Mouse (Mus musculus) cerebellum, postnatal 10 days (tissue): ENCODE results near the gene Eya3.
"Not testable (repeated sequence)": the region's sequence is repeated elsewhere in the genome, so short reads cannot be mapped to it uniquely, and the experiment has no call there.

ENCODE experiments used
- DNase-seq, 2 experiments: peaks; one replicate each; pipeline ENCODE4 v3.0.0; 2021; ENCODE audit warnings: mixed read lengths in 2 of 2

Gene Eya3

GRCm38 (mm10) chr4:132649271-132649999, 10.6 kb downstream of the Eya3 start:
- no peak for DNase-seq

- DNase-seq: peak in 1 of 2 experiments; percentile 23
These were observed 14.1 kb downstream of the Eya3 start for GRCm38 (mm10) chr4:132652842-132653241.

- no peak for DNase-seq
These were observed 15.0 kb downstream of the Eya3 start for GRCm38 (mm10) chr4:132653799-132654198.

GRCm38 (mm10) chr4:132655290-132655689, 16.5 kb downstream of the Eya3 start:
- DNase-seq: no peak

- DNase-seq: no peak
These were observed 20.3 kb downstream of the Eya3 start for GRCm38 (mm10) chr4:132659106-132659505.

GRCm38 (mm10) chr4:132672697-132673096, 33.9 kb downstream of the Eya3 start:
- DNase-seq: no peak

GRCm38 (mm10) chr4:132676771-132677539, 38.2 kb downstream of the Eya3 start:
- peak; percentile 16 to 33 for DNase-seq

GRCm38 (mm10) chr4:132689634-132690033, 50.8 kb downstream of the Eya3 start:
- no peak for DNase-seq

- no peak for DNase-seq
These were observed 54.6 kb downstream of the Eya3 start for GRCm38 (mm10) chr4:132693366-132693765.

GRCm38 (mm10) chr4:132702076-132702475, 63.3 kb downstream of the Eya3 start:
- no peak for DNase-seq

GRCm38 (mm10) chr4:132706885-132707284, 68.1 kb downstream of the Eya3 start:
- no peak for DNase-seq

- DNase-seq: no peak
These were observed 74.4 kb downstream of the Eya3 start for GRCm38 (mm10) chr4:132713181-132713580.

GRCm38 (mm10) chr4:132718251-132718650, 79.5 kb downstream of the Eya3 start:
- no peak for DNase-seq

- no peak for DNase-seq
These were observed 89.4 kb downstream of the Eya3 start for GRCm38 (mm10) chr4:132728233-132728632.

GRCm38 (mm10) chr4:132731616-132732015, 92.8 kb downstream of the Eya3 start:
- DNase-seq: no peak

- peak; percentile 90 to 95 for DNase-seq
These were observed 93.4 kb downstream of the Eya3 start, which contains the start of gene Xkr8 for GRCm38 (mm10) chr4:132732148-132732684. Gene Xkr8 (minus strand): TSS chr4:132732546.

GRCm38 (mm10) chr4:132733071-132733770, 94.4 kb downstream of the Eya3 start:
- DNase-seq: peak; percentile 32 to 46

GRCm38 (mm10) chr4:132734766-132735165, 96.0 kb downstream of the Eya3 start:
- no peak for DNase-seq

GRCm38 (mm10) chr4:132735389-132735788, 96.6 kb downstream of the Eya3 start:
- DNase-seq: no peak

- no peak for DNase-seq
These were observed 97.1 kb downstream of the Eya3 start for GRCm38 (mm10) chr4:132735894-132736293.

- DNase-seq: not testable (repeated sequence)
These were observed 98.4 kb downstream of the Eya3 start for GRCm38 (mm10) chr4:132737154-132737553.

GRCm38 (mm10) chr4:132741491-132741890, 102.7 kb downstream of the Eya3 start:
- no peak for DNase-seq
